ENCODE assay signal across 8 mouse cellular contexts in genomic region chr17:66152706-66153662, GRCm38 (mm10). TPM values are rescaled to one million over a fixed set of nuclear protein-coding genes. Genes with fewer than 3 reads are reported as not detected.
A peak's percentile ranks its signal among the peaks of the same experiment; 100 is the strongest.
DNase-seq lines count a peak whose midpoint lies in the region; ATAC-seq and TF ChIP-seq lines count a peak whose summit lies in the region.
"Not testable (repeated sequence)": the region's sequence is repeated elsewhere in the genome, so short reads cannot be mapped to it uniquely, and the experiment has no call there.

No protein-coding gene starts in this region.

- not testable (repeated sequence) for DNase-seq in G1E (ENCODE audit: low spot score); forebrain, embryonic 11.5 days (ENCODE audit: low spot score); heart, adult 2 months; midbrain, embryonic 11.5 days (ENCODE audit: low spot score, missing footprints)

- H3K4me3 ChIP-seq in G1E (ENCODE audit: low read depth, low read length); forebrain, embryonic 11.5 days (ENCODE audit: low read depth, low read length); heart, adult 2 months; hindbrain, embryonic 15.5 days; kidney, embryonic 16.5 days (ENCODE audit: low read length); liver, embryonic 15.5 days (replicated peaks); midbrain, embryonic 11.5 days (ENCODE audit: low read depth, low read length); neural tube, embryonic 13.5 days: not testable (repeated sequence)

- H3K27me3 ChIP-seq in G1E (ENCODE audit: insufficient read depth, low read length); forebrain, embryonic 11.5 days (ENCODE audit: control insufficient read depth, insufficient read depth, low read length); heart, adult 2 months (ENCODE audit: control insufficient read depth, insufficient read depth, low read length); hindbrain, embryonic 15.5 days; kidney, embryonic 16.5 days (ENCODE audit: insufficient read depth, low read length); liver, embryonic 15.5 days; midbrain, embryonic 11.5 days (ENCODE audit: control insufficient read depth, insufficient read depth, low read length); neural tube, embryonic 13.5 days: not testable (repeated sequence)

- intact Hi-C loops in heart, adult 2 months (cut with DNase I) = loop anchor here (2.0 to 5.0 kb wide), 2 partner anchors 58 to 339 kb away; no protein-coding TSS in a partner anchor

- not testable (repeated sequence) for TF ChIP-seq EP300 in heart, adult 2 months (IDR thresholded peaks at IDR 0.05; ENCODE audit: insufficient read depth, low read depth, low read length)

- WGBS in forebrain, embryonic 11.5 days = 73% methylated on average over 5 of the region's 8 CpGs
- WGBS in heart, adult 2 months = 63% methylated on average over 6 of the region's 8 CpGs
- 72% methylated on average over 5 of the region's 8 CpGs for WGBS in hindbrain, embryonic 15.5 days
- WGBS in kidney, embryonic 16.5 days = 66% methylated on average over 5 of the region's 8 CpGs
- 67% methylated on average over 6 of the region's 8 CpGs for WGBS in liver, embryonic 15.5 days (ENCODE audit: insufficient replicate concordance)
- WGBS in midbrain, embryonic 11.5 days = 71% methylated on average over 5 of the region's 8 CpGs
- WGBS in neural tube, embryonic 13.5 days = 78% methylated on average over 5 of the region's 8 CpGs

- H3K27ac ChIP-seq in forebrain, embryonic 11.5 days (ENCODE audit: low read depth, low read length); heart, adult 2 months; hindbrain, embryonic 15.5 days (replicated peaks); kidney, embryonic 16.5 days (ENCODE audit: low read length); liver, embryonic 15.5 days (replicated peaks); midbrain, embryonic 11.5 days (ENCODE audit: low read depth, low read length); neural tube, embryonic 13.5 days (replicated peaks): not testable (repeated sequence)

- TF ChIP-seq CTCF in G1E (IDR thresholded peaks at IDR 0.05; ENCODE audit: low read depth, low read length) = not testable (repeated sequence)
- peak; percentile 32 for TF ChIP-seq CTCF in heart, adult 2 months (IDR thresholded peaks at IDR 0.05)

- H3K36me3 ChIP-seq in G1E (replicated peaks) = peaks cover 45% of the 10 kb centered on the region
- not testable (repeated sequence) for H3K36me3 ChIP-seq in forebrain, embryonic 11.5 days (ENCODE audit: control insufficient read depth, insufficient read depth, low read length); heart, adult 2 months (ENCODE audit: control insufficient read depth, insufficient read depth, low read length); hindbrain, embryonic 15.5 days; midbrain, embryonic 11.5 days (ENCODE audit: control insufficient read depth, insufficient read depth, low read length)
- peaks cover 40% of the 10 kb centered on the region for H3K36me3 ChIP-seq in kidney, embryonic 16.5 days (ENCODE audit: insufficient read depth, low read length)
- H3K36me3 ChIP-seq in liver, embryonic 15.5 days (replicated peaks) = peaks cover 43% of the 10 kb centered on the region
- peaks cover 27% of the 10 kb centered on the region; the same call in 1 of the 2 replicates for H3K36me3 ChIP-seq in neural tube, embryonic 13.5 days

- not testable (repeated sequence) for TF ChIP-seq POLR2A in heart, adult 2 months (IDR thresholded peaks at IDR 0.05; ENCODE audit: insufficient read depth, low read depth, low read length)

- peak; percentile 56; the same call in 1 of the 2 replicates for ATAC-seq in G1E (ENCODE audit: extremely low read depth, insufficient number of reproducible peaks, low FRiP score, poor library complexity, severe bottlenecking)
- peak; percentile 78 for ATAC-seq in forebrain, embryonic 11.5 days (replicated peaks; ENCODE audit: low FRiP score)
- peak; percentile 85; the same call in 1 of the 2 replicates for ATAC-seq in hindbrain, embryonic 15.5 days (ENCODE audit: low FRiP score, low read depth)
- peak; percentile 62; the same call in 1 of the 2 replicates for ATAC-seq in kidney, embryonic 16.5 days (ENCODE audit: low FRiP score, low TSS enrichment)
- 0 out of 2 replicates have a peak, but pooled peaks have one; percentile 42 for ATAC-seq in liver, embryonic 15.5 days (ENCODE audit: insufficient read depth)
- ATAC-seq in midbrain, embryonic 11.5 days (ENCODE audit: low FRiP score) = peak; percentile 80
- peak; percentile 82; the same call in 1 of the 2 replicates for ATAC-seq in neural tube, embryonic 13.5 days (ENCODE audit: low read depth)

- H3K4me1 ChIP-seq in G1E (ENCODE audit: insufficient read depth, low read depth, low read length); forebrain, embryonic 11.5 days (replicated peaks; ENCODE audit: control insufficient read depth, insufficient read depth, low read length); heart, adult 2 months (ENCODE audit: control insufficient read depth, insufficient read depth, low read length); hindbrain, embryonic 15.5 days (replicated peaks); kidney, embryonic 16.5 days (ENCODE audit: insufficient read depth, low read length); liver, embryonic 15.5 days (replicated peaks); midbrain, embryonic 11.5 days (ENCODE audit: control insufficient read depth, insufficient read depth, low read length); neural tube, embryonic 13.5 days (replicated peaks): not testable (repeated sequence)

- not testable (repeated sequence) for H3K4me2 ChIP-seq in forebrain, embryonic 11.5 days (ENCODE audit: low read depth, low read length, severe bottlenecking); hindbrain, embryonic 15.5 days; kidney, embryonic 16.5 days (replicated peaks; ENCODE audit: low read depth, low read length); liver, embryonic 15.5 days; midbrain, embryonic 11.5 days; neural tube, embryonic 13.5 days

- H3K79me2 ChIP-seq in heart, adult 2 months (replicated peaks; ENCODE audit: control insufficient read depth, insufficient read depth, low read length) = not testable (repeated sequence)

- H3K9me3 ChIP-seq in G1E (replicated peaks); forebrain, embryonic 11.5 days (ENCODE audit: control insufficient read depth, low read length); hindbrain, embryonic 15.5 days; kidney, embryonic 16.5 days (ENCODE audit: low read length); liver, embryonic 15.5 days (replicated peaks); midbrain, embryonic 11.5 days (ENCODE audit: control insufficient read depth, low read length); neural tube, embryonic 13.5 days: not testable (repeated sequence)

- not testable (repeated sequence) for H3K9ac ChIP-seq in forebrain, embryonic 11.5 days (ENCODE audit: low read length); heart, adult 2 months (ENCODE audit: low read depth, low read length); hindbrain, embryonic 15.5 days; kidney, embryonic 16.5 days (replicated peaks; ENCODE audit: low read length); liver, embryonic 15.5 days; midbrain, embryonic 11.5 days (ENCODE audit: low read length); neural tube, embryonic 13.5 days

RNA-seq across cellular contexts. Expression of gene Ddx11, which starts 29.7 kb away (rescaled TPM):
- total RNA-seq in G1E (2014; fragmentation: Nextera tagmentation) (20.2 and 22.9 TPM in 2 replicates), G1E (2017) (18.9 and 28.1 TPM in 2 replicates)
- polyA plus RNA-seq in G1E (2012) = 8.9 and 10.1 TPM in 2 replicates
- polyA plus RNA-seq in forebrain, embryonic 11.5 days (2014; fragmentation: Nextera tagmentation; extraction: Ambion mirVana) = 29.0 and 31.4 TPM in 2 replicates
- 1 to 10 TPM; 1.2 to 1.3 TPM for total RNA-seq in heart, adult 2 months (2021)
- 1.3 and 2.9 TPM in 2 replicates for polyA plus RNA-seq in heart, adult 2 months (2012; rRNA removed)
- 6.9 and 7.3 TPM in 2 replicates for polyA plus RNA-seq in hindbrain, embryonic 15.5 days (2015; fragmentation: Nextera tagmentation; extraction: Ambion mirVana)
- 22.4 and 25.4 TPM in 2 replicates for polyA plus RNA-seq in kidney, embryonic 16.5 days (2015; fragmentation: Nextera tagmentation; extraction: Ambion mirVana)
- polyA plus RNA-seq in liver, embryonic 15.5 days (2015; fragmentation: Nextera tagmentation; extraction: Ambion mirVana) = 6.4 and 6.5 TPM in 2 replicates
- 13.4 and 15.7 TPM in 2 replicates for polyA plus RNA-seq in midbrain, embryonic 11.5 days (2014; fragmentation: Nextera tagmentation; extraction: Ambion mirVana)
- 5.6 and 6.4 TPM in 2 replicates for polyA plus RNA-seq in neural tube, embryonic 13.5 days (2015; fragmentation: Nextera tagmentation; extraction: Ambion mirVana)

RNA-seq across cellular contexts. Expression of gene Washc1, which starts 41.6 kb away (rescaled TPM):
- total RNA-seq in G1E (2014; fragmentation: Nextera tagmentation) (20.2 and 24.1 TPM in 2 replicates), G1E (2017) (37.0 and 39.7 TPM in 2 replicates)
- polyA plus RNA-seq in G1E (2012) = 41.1 and 44.5 TPM in 2 replicates
- polyA plus RNA-seq in forebrain, embryonic 11.5 days (2014; fragmentation: Nextera tagmentation; extraction: Ambion mirVana) = 24.9 and 29.4 TPM in 2 replicates
- 10 to 100 TPM; 19.2 to 21.5 TPM for total RNA-seq in heart, adult 2 months (2021)
- 21.1 and 23.6 TPM in 2 replicates for polyA plus RNA-seq in heart, adult 2 months (2012; rRNA removed)
- 43.6 and 47.9 TPM in 2 replicates for polyA plus RNA-seq in hindbrain, embryonic 15.5 days (2015; fragmentation: Nextera tagmentation; extraction: Ambion mirVana)
- 45.6 and 50.7 TPM in 2 replicates for polyA plus RNA-seq in kidney, embryonic 16.5 days (2015; fragmentation: Nextera tagmentation; extraction: Ambion mirVana)
- polyA plus RNA-seq in liver, embryonic 15.5 days (2015; fragmentation: Nextera tagmentation; extraction: Ambion mirVana) = 15.2 and 17.1 TPM in 2 replicates
- polyA plus RNA-seq in midbrain, embryonic 11.5 days (2014; fragmentation: Nextera tagmentation; extraction: Ambion mirVana) = 28.5 and 30.8 TPM in 2 replicates
- 41.4 and 42.5 TPM in 2 replicates for polyA plus RNA-seq in neural tube, embryonic 13.5 days (2015; fragmentation: Nextera tagmentation; extraction: Ambion mirVana)

RNA-seq across cellular contexts. Expression of gene Ndufv2, which starts 51.6 kb away (rescaled TPM):
- total RNA-seq in G1E (2014; fragmentation: Nextera tagmentation) = 133 TPM in 2 replicates
- 193 and 216 TPM in 2 replicates for total RNA-seq in G1E (2017)
- polyA plus RNA-seq in G1E (2012) = 77.7 and 115 TPM in 2 replicates
- 313 and 317 TPM in 2 replicates for polyA plus RNA-seq in forebrain, embryonic 11.5 days (2014; fragmentation: Nextera tagmentation; extraction: Ambion mirVana)
- 1,000 to 10,000 TPM; 1,138 to 1,275 TPM for total RNA-seq in heart, adult 2 months (2021)
- polyA plus RNA-seq in heart, adult 2 months (2012; rRNA removed) = 270 and 461 TPM in 2 replicates
- polyA plus RNA-seq in hindbrain, embryonic 15.5 days (2015; fragmentation: Nextera tagmentation; extraction: Ambion mirVana) = 375 and 385 TPM in 2 replicates
- 385 and 423 TPM in 2 replicates for polyA plus RNA-seq in kidney, embryonic 16.5 days (2015; fragmentation: Nextera tagmentation; extraction: Ambion mirVana)
- polyA plus RNA-seq in liver, embryonic 15.5 days (2015; fragmentation: Nextera tagmentation; extraction: Ambion mirVana) = 180 and 198 TPM in 2 replicates
- polyA plus RNA-seq in midbrain, embryonic 11.5 days (2014; fragmentation: Nextera tagmentation; extraction: Ambion mirVana) = 333 and 347 TPM in 2 replicates
- 376 and 404 TPM in 2 replicates for polyA plus RNA-seq in neural tube, embryonic 13.5 days (2015; fragmentation: Nextera tagmentation; extraction: Ambion mirVana)
